Mouse (Mus musculus): ENCODE data around the gene Hs3st3b1. TPM values are rescaled to one million over a fixed set of nuclear protein-coding genes. Genes with fewer than 3 reads are reported as not detected.

The Hs3st3b1 gene
- polyA plus RNA-seq, 1 experiment from 2014 or later, result 13.4 TPM

DNA sequence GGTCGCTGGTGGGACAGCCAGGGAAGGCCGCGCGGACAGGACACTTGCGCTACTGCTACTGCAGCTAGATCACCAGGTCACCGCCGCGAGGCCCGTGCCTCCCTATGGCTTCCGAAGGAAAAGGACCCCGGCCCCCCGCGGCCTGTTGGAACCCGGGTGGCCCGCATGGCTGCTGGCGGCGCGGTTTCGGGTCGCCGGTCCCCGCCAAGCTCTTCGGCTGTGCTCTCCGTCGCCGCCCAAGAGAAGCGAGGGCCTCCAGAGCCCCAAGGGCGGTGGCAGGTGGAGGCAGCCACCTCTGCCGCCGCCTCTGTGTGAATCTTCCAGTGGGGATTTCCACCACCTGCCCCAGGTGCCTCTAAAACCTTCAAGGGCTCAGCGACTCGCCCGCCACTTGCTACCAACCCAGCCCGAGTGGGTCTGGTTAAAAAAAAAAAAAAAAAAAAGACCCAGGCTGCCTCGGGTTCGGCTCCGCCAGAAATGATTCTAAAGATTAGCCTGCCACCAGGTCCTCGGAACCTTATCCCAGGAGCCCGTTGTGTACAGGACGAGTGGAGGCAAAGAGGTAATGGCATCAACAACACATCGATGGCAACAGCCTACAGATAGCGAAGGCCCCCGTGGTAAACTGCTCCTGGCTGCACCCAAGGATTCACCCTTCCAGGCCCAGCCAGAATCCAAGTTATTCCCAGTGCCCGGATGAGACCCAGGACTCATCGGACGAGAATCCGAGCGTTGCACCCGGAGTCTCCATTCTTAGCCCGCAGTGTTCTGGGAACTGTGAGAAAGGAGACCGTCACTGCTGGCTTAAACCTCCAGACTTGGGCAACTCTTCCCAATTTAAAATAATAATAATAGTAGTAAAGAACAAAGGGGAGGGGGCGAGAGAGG is 2.6 kb downstream of the Hs3st3b1 start:
- Histone ChIP-seq H3K4me3 (peak overlapping the region; percentile 83), H3K27me3 (ENCODE audit: insufficient read depth, poor library complexity, severe bottlenecking) (peaks cover 91% of the 10 kb centered on the region), H3K36me3 (no peaks in the 10 kb centered on the region), H3K4me1 (replicated peaks) (peaks cover 91% of the 10 kb centered on the region), H3K27ac (peak overlapping the region; percentile 91), H3K9me3 (no peaks in the 10 kb centered on the region)
- DNase-seq (ENCODE audit: low spot score), result peak; percentile 50
- 1% methylated on average over 52 of the region's 52 CpGs for WGBS

DNA sequence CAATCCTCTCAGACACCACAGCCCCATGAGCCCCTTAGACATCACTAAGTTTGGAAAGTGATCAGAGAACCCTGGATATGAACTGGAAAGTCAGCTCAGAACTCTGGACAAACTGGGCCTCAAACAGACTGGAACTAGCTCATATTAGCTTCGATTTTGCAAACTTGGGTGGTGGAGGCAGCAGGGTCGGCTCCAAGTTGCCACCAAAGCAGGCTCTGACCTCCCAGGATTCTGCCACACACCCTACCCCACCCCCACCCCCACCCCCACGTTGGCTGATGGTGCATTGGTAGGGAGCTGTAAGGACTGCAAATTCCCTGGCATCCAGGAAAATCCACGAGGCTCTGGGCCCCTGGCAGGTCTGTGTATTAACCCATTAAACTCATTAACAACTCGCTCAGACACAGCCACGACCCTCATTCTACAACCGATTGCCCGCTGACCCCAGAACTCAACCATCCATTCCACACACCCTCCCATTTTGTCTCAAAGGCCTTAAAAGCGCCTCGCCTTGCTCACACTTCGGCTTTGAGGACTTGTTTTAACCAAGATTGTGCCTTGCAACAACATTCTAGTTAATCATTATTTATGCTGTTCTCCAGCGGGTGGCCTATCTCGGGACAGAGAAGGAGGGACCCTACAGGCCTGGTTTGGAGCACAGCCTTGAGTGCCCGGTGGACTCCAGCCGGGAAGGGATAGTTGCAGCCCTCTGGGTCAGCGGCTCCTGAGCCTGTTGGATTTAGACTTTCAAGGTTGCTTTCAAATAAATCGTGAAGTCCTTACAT is 3.6 kb downstream of the Hs3st3b1 start:
- peak; percentile 46 for DNase-seq (ENCODE audit: low spot score)
- Histone ChIP-seq H3K9me3 (no peaks in the 10 kb centered on the region), H3K4me1 (replicated peaks) (peaks cover 91% of the 10 kb centered on the region), H3K4me3 (peak overlapping the region; percentile 83), H3K27ac (peak overlapping the region; percentile 91), H3K36me3 (no peaks in the 10 kb centered on the region), H3K27me3 (ENCODE audit: insufficient read depth, poor library complexity, severe bottlenecking) (peaks cover 85% of the 10 kb centered on the region)
- 6% methylated on average over 17 of the region's 17 CpGs for WGBS

DNA sequence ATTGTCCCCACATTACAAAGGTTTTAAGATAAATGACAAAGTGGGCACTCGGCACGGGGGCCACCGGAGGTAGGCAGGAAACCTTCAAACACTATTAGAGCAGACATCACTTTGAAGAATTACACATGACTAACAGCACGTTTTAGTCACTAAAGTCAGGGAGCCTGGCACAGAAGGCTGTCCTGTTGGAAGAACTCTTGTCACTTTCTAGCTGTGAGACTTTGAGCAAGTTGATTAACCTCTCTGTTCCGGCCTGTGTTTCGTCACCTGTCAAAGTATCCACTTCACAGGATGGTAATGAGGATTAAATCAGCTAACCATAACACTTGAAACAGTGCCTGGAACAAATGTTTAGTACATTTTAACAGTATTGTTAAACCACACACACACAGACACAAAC is 4.5 kb downstream of the Hs3st3b1 start:
- H3K4me3 ChIP-seq, result peak overlapping the region; percentile 83

DNA sequence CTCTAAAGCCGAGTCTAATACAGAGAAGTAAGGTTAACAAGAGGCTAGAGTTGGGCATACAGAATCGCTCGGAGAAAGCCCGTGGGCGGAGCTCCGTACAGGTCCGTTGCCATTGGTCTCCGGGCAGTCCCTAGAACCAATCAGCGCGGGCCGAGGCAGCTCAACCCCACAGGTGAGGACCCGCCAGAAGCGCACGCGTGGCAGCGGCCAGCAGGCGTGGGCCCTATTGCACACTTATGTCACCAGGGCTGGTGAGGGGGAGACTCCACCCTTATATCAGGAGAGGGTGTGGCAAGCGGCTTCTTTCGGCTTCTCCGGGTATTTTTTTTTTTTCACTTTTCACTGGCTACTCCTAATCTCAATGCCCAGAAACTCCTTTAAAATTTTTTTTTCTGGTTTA is 7.7 kb downstream of the Hs3st3b1 start:
- WGBS, result 3% methylated on average over 20 of the region's 20 CpGs
- Histone ChIP-seq H3K27ac (peak overlapping the region; percentile 40), H3K27me3 (ENCODE audit: insufficient read depth, poor library complexity, severe bottlenecking) (peaks cover 81% of the 10 kb centered on the region), H3K4me3 (peak overlapping the region; percentile 51), H3K9me3 (no peaks in the 10 kb centered on the region), H3K4me1 (replicated peaks) (peaks cover 81% of the 10 kb centered on the region), H3K36me3 (no peaks in the 10 kb centered on the region)
- DNase-seq (ENCODE audit: low spot score), result peak; percentile 78

More for the DNA sequence above, 4.5 kb downstream of the Hs3st3b1 start:
- WGBS, result 21% methylated on average over 6 of the region's 6 CpGs
- no peaks in the 10 kb centered on the region for H3K9me3 ChIP-seq
- peaks cover 83% of the 10 kb centered on the region for H3K27me3 ChIP-seq (ENCODE audit: insufficient read depth, poor library complexity, severe bottlenecking)
- no peak overlapping the region; the same call in 1 of the 2 replicates for H3K27ac ChIP-seq
- no peaks in the 10 kb centered on the region for H3K36me3 ChIP-seq
- peaks cover 89% of the 10 kb centered on the region for H3K4me1 ChIP-seq (replicated peaks)
- no peak for DNase-seq (ENCODE audit: low spot score)

- H3K4me1 ChIP-seq (replicated peaks), result peaks cover 77% of the 10 kb centered on the region
- 35% methylated on average over 4 of the region's 4 CpGs for WGBS
- H3K36me3 ChIP-seq, result no peaks in the 10 kb centered on the region
- H3K27ac ChIP-seq, result peak overlapping the region; percentile 40
- H3K27me3 ChIP-seq (ENCODE audit: insufficient read depth, poor library complexity, severe bottlenecking), result peaks cover 77% of the 10 kb centered on the region
- DNase-seq (ENCODE audit: low spot score), result no peak
- H3K9me3 ChIP-seq, result no peaks in the 10 kb centered on the region
- peak overlapping the region; percentile 51 for H3K4me3 ChIP-seq
Observed at GRCm38 (mm10) chr11:63913936-63914335, 8.2 kb downstream of the Hs3st3b1 start.

DNA sequence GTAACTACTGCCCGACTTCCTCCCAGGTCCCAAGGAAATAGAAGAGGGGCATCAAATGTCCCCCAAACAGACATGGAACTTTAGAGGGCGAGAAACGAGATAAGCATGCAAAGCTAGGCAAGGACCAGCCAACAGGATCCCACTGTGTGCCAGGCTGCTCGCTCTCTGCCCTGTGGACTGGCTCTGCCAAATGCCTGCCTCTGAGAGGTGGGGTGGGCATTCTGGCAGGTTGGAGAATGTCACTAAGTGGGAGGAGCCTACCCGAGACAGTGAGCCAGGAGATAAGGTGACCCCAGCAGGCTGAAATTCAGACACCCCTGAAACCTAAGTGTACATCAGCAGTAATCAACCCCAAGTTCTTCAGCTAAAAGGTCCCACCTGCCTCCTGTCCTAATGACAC is 11.1 kb downstream of the Hs3st3b1 start:
- no peaks in the 10 kb centered on the region for H3K9me3 ChIP-seq
- 58% methylated on average over 5 of the region's 5 CpGs for WGBS
- no peaks in the 10 kb centered on the region for H3K36me3 ChIP-seq
- no peak for DNase-seq (ENCODE audit: low spot score)
- H3K4me3 ChIP-seq, result no peak overlapping the region
- peaks cover 75% of the 10 kb centered on the region for H3K4me1 ChIP-seq (replicated peaks)
- H3K27me3 ChIP-seq (ENCODE audit: insufficient read depth, poor library complexity, severe bottlenecking), result peaks cover 50% of the 10 kb centered on the region
- peak overlapping the region; percentile 72 for H3K27ac ChIP-seq

GRCm38 (mm10) chr11:63909961-63910360 is 12.1 kb downstream of the Hs3st3b1 start:
- H3K4me3 ChIP-seq, result no peak overlapping the region
- no peak for DNase-seq (ENCODE audit: low spot score)
- H3K36me3 ChIP-seq, result no peaks in the 10 kb centered on the region
- no peak overlapping the region for H3K27ac ChIP-seq
- H3K9me3 ChIP-seq, result no peaks in the 10 kb centered on the region
- peaks cover 76% of the 10 kb centered on the region for H3K4me1 ChIP-seq (replicated peaks)
- H3K27me3 ChIP-seq (ENCODE audit: insufficient read depth, poor library complexity, severe bottlenecking), result peaks cover 50% of the 10 kb centered on the region
- 96% methylated on average over 4 of the region's 4 CpGs for WGBS

DNA sequence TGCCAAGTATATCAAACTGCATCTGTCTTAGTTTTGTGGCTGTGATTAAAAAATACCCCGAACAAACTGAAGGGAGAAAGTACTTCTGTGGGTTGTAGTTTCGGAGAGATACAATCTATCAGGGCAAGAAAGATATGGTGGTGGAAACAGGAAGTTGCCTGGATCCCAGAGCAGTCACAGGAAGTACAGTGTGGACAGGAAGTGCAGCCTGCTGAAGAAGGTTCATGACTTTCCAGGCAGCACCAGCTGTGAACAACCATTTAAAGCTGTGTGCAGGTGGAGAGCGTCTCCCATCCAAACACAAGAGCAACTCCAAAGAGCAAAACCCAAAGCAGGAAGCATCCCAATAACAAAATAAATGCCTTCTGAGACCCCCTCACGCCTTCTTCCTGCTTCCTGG is 13.6 kb downstream of the Hs3st3b1 start:
- Histone ChIP-seq H3K27me3 (ENCODE audit: insufficient read depth, poor library complexity, severe bottlenecking) (peaks cover 48% of the 10 kb centered on the region), H3K4me3 (no peak overlapping the region), H3K36me3 (peaks cover 2% of the 10 kb centered on the region; the same call in 1 of the 2 replicates), H3K27ac (no peak overlapping the region), H3K9me3 (no peaks in the 10 kb centered on the region), H3K4me1 (replicated peaks) (peaks cover 76% of the 10 kb centered on the region)
- WGBS, result 92% methylated on average over 4 of the region's 4 CpGs
- no peak for DNase-seq (ENCODE audit: low spot score)

DNA sequence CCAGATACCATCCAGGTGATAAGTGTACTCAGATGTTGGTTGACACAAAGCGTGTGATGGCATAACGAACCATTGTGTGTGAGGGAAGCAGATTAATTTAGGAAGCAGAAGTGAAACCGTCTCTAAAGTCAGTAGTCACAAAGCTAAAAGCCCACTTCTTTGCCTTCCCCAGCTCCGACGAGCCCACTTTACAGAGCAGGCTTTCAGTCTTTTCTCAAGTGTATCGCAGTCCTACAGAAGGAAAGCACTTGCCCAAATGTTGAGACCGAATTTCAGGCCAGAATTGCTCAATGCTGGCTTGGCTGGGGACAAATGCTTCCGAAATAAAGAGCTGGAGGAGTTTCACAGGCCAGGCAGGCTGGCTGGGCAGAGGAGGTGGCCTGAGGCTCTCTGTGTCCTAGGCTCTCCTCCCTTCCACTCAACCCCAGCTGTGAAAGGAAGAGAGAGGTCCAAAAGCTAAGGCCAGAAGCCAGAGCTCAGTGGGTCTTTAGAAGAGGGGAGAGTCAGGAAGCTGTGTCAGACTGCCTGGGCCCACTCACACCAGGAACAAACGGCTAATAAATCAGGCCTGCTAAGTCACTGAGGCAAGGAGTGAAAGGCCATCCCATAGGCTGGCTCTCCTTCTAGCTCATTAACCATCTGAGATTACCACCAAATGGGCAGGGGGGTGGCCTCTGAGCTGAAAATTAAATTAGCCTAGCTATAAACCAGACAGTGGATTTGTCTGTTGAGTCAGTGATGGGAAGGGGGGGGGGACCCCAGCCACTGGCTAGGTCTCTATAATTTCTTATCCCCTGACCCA is 15.3 kb downstream of the Hs3st3b1 start:
- H3K27ac ChIP-seq, result peak overlapping the region; percentile 53
- peaks cover 75% of the 10 kb centered on the region for H3K4me1 ChIP-seq (replicated peaks)
- H3K27me3 ChIP-seq (ENCODE audit: insufficient read depth, poor library complexity, severe bottlenecking), result peaks cover 43% of the 10 kb centered on the region
- no peak for DNase-seq (ENCODE audit: low spot score)
- WGBS, result 76% methylated on average over 9 of the region's 9 CpGs
- peaks cover 7% of the 10 kb centered on the region; the same call in 1 of the 2 replicates for H3K36me3 ChIP-seq
- no peaks in the 10 kb centered on the region for H3K9me3 ChIP-seq
- no peak overlapping the region for H3K4me3 ChIP-seq

- Histone ChIP-seq H3K27me3 (ENCODE audit: insufficient read depth, poor library complexity, severe bottlenecking) (peaks cover 27% of the 10 kb centered on the region), H3K4me1 (replicated peaks) (peaks cover 81% of the 10 kb centered on the region), H3K4me3 (no peak overlapping the region), H3K9me3 (no peaks in the 10 kb centered on the region), H3K36me3 (peaks cover 7% of the 10 kb centered on the region; the same call in 1 of the 2 replicates), H3K27ac (peak overlapping the region; percentile 67)
- WGBS, result 33% methylated on average over 4 of the region's 4 CpGs
- DNase-seq (ENCODE audit: low spot score), result no peak
Observed at GRCm38 (mm10) chr11:63904787-63905186, 17.3 kb downstream of the Hs3st3b1 start.

DNA sequence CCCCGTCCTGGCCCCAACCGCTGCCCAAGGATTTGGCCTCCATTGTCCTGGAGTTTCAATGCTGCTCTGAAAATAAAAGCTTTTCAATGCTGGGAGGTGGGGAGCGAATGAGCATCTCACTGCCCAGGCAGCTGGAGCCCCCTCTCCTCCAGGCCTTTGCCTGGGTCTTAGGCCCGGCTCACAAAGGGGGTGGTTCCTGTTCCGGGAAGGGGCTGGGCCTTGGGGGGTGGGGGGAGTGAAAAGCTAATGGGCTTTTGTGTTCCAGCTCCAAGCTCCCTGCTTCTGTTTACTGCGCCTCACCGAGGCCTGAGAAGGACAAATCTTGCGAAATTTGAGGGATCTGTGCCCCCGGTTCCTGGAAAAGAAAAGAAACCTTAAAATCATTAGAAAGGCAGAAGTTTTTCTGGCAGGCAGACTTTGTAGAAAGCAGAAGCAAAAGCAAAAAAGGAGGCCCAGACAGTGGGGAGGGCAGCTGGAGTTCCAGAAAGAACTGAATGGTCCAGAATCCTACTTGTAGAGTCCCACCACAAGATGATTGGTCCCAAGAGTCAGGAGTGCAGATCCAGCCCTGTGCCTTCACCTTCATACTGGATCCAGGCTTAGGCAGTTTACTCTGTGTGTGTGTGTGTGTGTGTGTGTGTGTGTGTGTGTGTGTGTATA is 23.5 kb downstream of the Hs3st3b1 start:
- Histone ChIP-seq H3K4me3 (peak overlapping the region; percentile 18; the same call in 1 of the 2 replicates), H3K4me1 (replicated peaks) (peaks cover 88% of the 10 kb centered on the region)
- WGBS, result 15% methylated on average over 9 of the region's 9 CpGs

More for the DNA sequence above, 23.5 kb downstream of the Hs3st3b1 start:
- H3K36me3 ChIP-seq, result peaks cover 5% of the 10 kb centered on the region; the same call in 1 of the 2 replicates
- H3K9me3 ChIP-seq, result no peaks in the 10 kb centered on the region
- peak; percentile 81 for DNase-seq (ENCODE audit: low spot score)
- H3K27ac ChIP-seq, result peak overlapping the region; percentile 89
- peaks cover 17% of the 10 kb centered on the region; the same call in 1 of the 2 replicates for H3K27me3 ChIP-seq (ENCODE audit: insufficient read depth, poor library complexity, severe bottlenecking)
